Mouse (Mus musculus): ENCODE measurements around the gene Sult3a1. TPM values are rescaled to one million over a fixed set of nuclear protein-coding genes. Genes with fewer than 3 reads are reported as not detected.

Sult3a1 gene
- total and polyA plus RNA-seq, 3 experiments: not detected

GRCm38 (mm10) chr10:33904530-33905481 lies 47.3 kb downstream of the Sult3a1 start, which contains the start of gene Rsph4a:
Rsph4a (plus strand) TSS chr10:33905111.
- H3K27me3 ChIP-seq (replicated peaks): no peaks in the 10 kb centered on the region
- TF ChIP-seq MXI1 (IDR thresholded peaks at IDR 0.05; ENCODE audit: low read depth, low read length) (peak; percentile 29; the same call in 1 of the 2 replicates), BHLHE40 (IDR thresholded peaks at IDR 0.05; ENCODE audit: low read depth, low read length) (peak; percentile 66), MAX (IDR thresholded peaks at IDR 0.05; ENCODE audit: low read length) (no peak)
- in situ Hi-C loops (cut with MboI; ENCODE audit: low pct_ligation_motif_present, low pct_unique_long_range_greater_than_20kb, low sequenced_read_pairs) (no loop called here), dilution Hi-C loops (cut with MboI; ENCODE audit: extremely low pct_ligation_motif_present, extremely low pct_unique_long_range_greater_than_20kb, low sequenced_read_pairs) (no loop called here)
- H3K4me2 ChIP-seq (ENCODE audit: insufficient read depth, low read depth, poor library complexity, severe bottlenecking): peak within 1 kb of the TSS; percentile 87
- peak within 1 kb of the TSS in 1 of 3 experiments; percentile 10 for H3K4me3 ChIP-seq (replicated peaks in 1 of 3; ENCODE audit: low read depth in 2 of 3, low read length in 2 of 3, poor library complexity in 1 of 3)
- H3K9ac ChIP-seq (ENCODE audit: insufficient read depth, low read depth): no peak within 1 kb of the TSS
- H3K27ac ChIP-seq (ENCODE audit: insufficient read depth, low read depth): no peak within 1 kb of the TSS
- no peak for DNase-seq (ENCODE audit: extremely low read depth)
- H3K36me3 ChIP-seq (replicated peaks in 1 of 2; ENCODE audit: control insufficient read depth in 1 of 2, insufficient read depth in 1 of 2, low read length in 1 of 2): no peaks in the 10 kb centered on the region
- no peaks in the 10 kb centered on the region for H3K79me2 ChIP-seq (replicated peaks; ENCODE audit: control insufficient read depth, extremely low read depth, insufficient read depth, poor library complexity, severe bottlenecking)
- no peaks in the 10 kb centered on the region for H3K4me1 ChIP-seq (ENCODE audit: control insufficient read depth in 1 of 2, insufficient read depth in 2 of 2)
- no peaks in the 10 kb centered on the region for H3K9me3 ChIP-seq (replicated peaks; ENCODE audit: low read length)

GRCm38 (mm10) chr10:33905489-33905888 lies 48.0 kb downstream of the Sult3a1 start:
- H3K4me2 ChIP-seq (ENCODE audit: insufficient read depth, low read depth, poor library complexity, severe bottlenecking): peak overlapping the region; percentile 87
- no peaks in the 10 kb centered on the region for H3K9me3 ChIP-seq (replicated peaks; ENCODE audit: low read length)
- no peaks in the 10 kb centered on the region for H3K4me1 ChIP-seq (ENCODE audit: control insufficient read depth in 1 of 2, insufficient read depth in 2 of 2)
- DNase-seq (ENCODE audit: extremely low read depth): no peak
- no peaks in the 10 kb centered on the region for H3K79me2 ChIP-seq (replicated peaks; ENCODE audit: control insufficient read depth, extremely low read depth, insufficient read depth, poor library complexity, severe bottlenecking)
- TF ChIP-seq MXI1 (IDR thresholded peaks at IDR 0.05; ENCODE audit: low read depth, low read length): no peak
- no peak for TF ChIP-seq ETS1 (conservative IDR thresholded peaks at IDR 0.05; ENCODE audit: low read depth, low read length)
- TF ChIP-seq UBTF (IDR thresholded peaks at IDR 0.05; ENCODE audit: low read depth, low read length): no peak
- TF ChIP-seq MYC (IDR thresholded peaks at IDR 0.05; ENCODE audit: low read depth, low read length): no peak
- TF ChIP-seq ZMIZ1 (IDR thresholded peaks at IDR 0.05; ENCODE audit: low read depth, low read length): no peak
- no peak for TF ChIP-seq ZC3H11A (IDR thresholded peaks at IDR 0.05; ENCODE audit: low read depth, low read length)
- no peak for TF ChIP-seq TCF12 (IDR thresholded peaks at IDR 0.05; ENCODE audit: low read depth, low read length)
- no peak for TF ChIP-seq USF2 (conservative IDR thresholded peaks at IDR 0.05; ENCODE audit: low read depth, low read length)
- no peak for TF ChIP-seq RCOR1 (conservative IDR thresholded peaks at IDR 0.05; ENCODE audit: low read depth, low read length)
- no peaks in the 10 kb centered on the region for H3K36me3 ChIP-seq (replicated peaks in 1 of 2; ENCODE audit: control insufficient read depth in 1 of 2, insufficient read depth in 1 of 2, low read length in 1 of 2)
- H3K4me3 ChIP-seq (replicated peaks in 1 of 3; ENCODE audit: low read depth in 2 of 3, low read length in 2 of 3, poor library complexity in 1 of 3): no peak overlapping the region
- H3K27me3 ChIP-seq (replicated peaks): no peaks in the 10 kb centered on the region
- H3K9ac ChIP-seq (ENCODE audit: insufficient read depth, low read depth): no peak overlapping the region
- no peak overlapping the region for H3K27ac ChIP-seq (ENCODE audit: insufficient read depth, low read depth)
- in situ Hi-C loops (cut with MboI; ENCODE audit: low pct_ligation_motif_present, low pct_unique_long_range_greater_than_20kb, low sequenced_read_pairs): no loop called here
- dilution Hi-C loops (cut with MboI; ENCODE audit: extremely low pct_ligation_motif_present, extremely low pct_unique_long_range_greater_than_20kb, low sequenced_read_pairs): no loop called here

Other genes with a start within 250 kb of the Sult3a1 start
- gene Clvs2, start 233.0 kb upstream of the Sult3a1 start, total RNA-seq (2012; rRNA removed): not detected in 2 replicates
- gene Clvs2, start 233.0 kb upstream of the Sult3a1 start, total RNA-seq (2014; rRNA removed): not detected in 2 replicates
- not detected in 2 replicates for gene Clvs2, start 233.0 kb upstream of the Sult3a1 start, polyA plus RNA-seq (2012; ENCODE audit: insufficient read length, low read depth)
- gene Sult3a2, start 71.0 kb upstream of the Sult3a1 start, total RNA-seq (2012; rRNA removed): not detected in 2 replicates
- not detected in 2 replicates for gene Sult3a2, start 71.0 kb upstream of the Sult3a1 start, total RNA-seq (2014; rRNA removed)
- not detected in 2 replicates for gene Sult3a2, start 71.0 kb upstream of the Sult3a1 start, polyA plus RNA-seq (2012; ENCODE audit: insufficient read length, low read depth)
- gene Rsph4a, start 47.4 kb downstream of the Sult3a1 start, total RNA-seq (2012; rRNA removed): not detected in 2 replicates
- gene Rsph4a, start 47.4 kb downstream of the Sult3a1 start, total RNA-seq (2014; rRNA removed): not detected in 2 replicates
- gene Rsph4a, start 47.4 kb downstream of the Sult3a1 start, polyA plus RNA-seq (2012; ENCODE audit: insufficient read length, low read depth): not detected in 2 replicates
- 12.2 and 14.6 TPM in 2 replicates for gene Zup1, start 93.5 kb downstream of the Sult3a1 start, total RNA-seq (2012; rRNA removed)
- 21.7 and 23.5 TPM in 2 replicates for gene Zup1, start 93.5 kb downstream of the Sult3a1 start, total RNA-seq (2014; rRNA removed)
- 12.1 and 14.3 TPM in 2 replicates for gene Zup1, start 93.5 kb downstream of the Sult3a1 start, polyA plus RNA-seq (2012; ENCODE audit: insufficient read length, low read depth)
- gene Rwdd1, start 161.9 kb downstream of the Sult3a1 start, total RNA-seq (2012; rRNA removed): 186 and 204 TPM in 2 replicates
- 293 and 321 TPM in 2 replicates for gene Rwdd1, start 161.9 kb downstream of the Sult3a1 start, total RNA-seq (2014; rRNA removed)
- gene Rwdd1, start 161.9 kb downstream of the Sult3a1 start, polyA plus RNA-seq (2012; ENCODE audit: insufficient read length, low read depth): 235 and 269 TPM in 2 replicates
- not detected in 2 replicates for gene Trappc3l, start 179.9 kb downstream of the Sult3a1 start, total RNA-seq (2012; rRNA removed)
- not detected in 2 replicates for gene Trappc3l, start 179.9 kb downstream of the Sult3a1 start, total RNA-seq (2014; rRNA removed)
- gene Trappc3l, start 179.9 kb downstream of the Sult3a1 start, polyA plus RNA-seq (2012; ENCODE audit: insufficient read length, low read depth): not detected in 2 replicates
- gene Calhm4, start 186.6 kb downstream of the Sult3a1 start, total RNA-seq (2012; rRNA removed): 0.04 TPM in 1 of 2 replicates, not detected in the other
- gene Calhm4, start 186.6 kb downstream of the Sult3a1 start, total RNA-seq (2014; rRNA removed): not detected in 2 replicates
- gene Calhm4, start 186.6 kb downstream of the Sult3a1 start, polyA plus RNA-seq (2012; ENCODE audit: insufficient read length, low read depth): not detected in 2 replicates
- gene Calhm5, start 238.8 kb downstream of the Sult3a1 start, total RNA-seq (2012; rRNA removed): 0.04 TPM in 1 of 2 replicates, not detected in the other
- gene Calhm5, start 238.8 kb downstream of the Sult3a1 start, total RNA-seq (2014; rRNA removed): 0.28 TPM in 2 replicates
- gene Calhm5, start 238.8 kb downstream of the Sult3a1 start, polyA plus RNA-seq (2012; ENCODE audit: insufficient read length, low read depth): 0.05 and 0.09 TPM in 2 replicates

Data from CH12.LX (cell line).